Mouse (Mus musculus): ENCODE data around the gene Cck.

- TF ChIP-seq CTCF (IDR thresholded peaks at IDR 0.05; ENCODE audit: low read depth) (no peak), EP300 (IDR thresholded peaks at IDR 0.05; ENCODE audit: low read depth) (no peak)
Observed at GRCm38 (mm10) chr9:121446431-121446831, 49.1 kb downstream of the Cck start.
